Mouse (Mus musculus) MEL (cell line): ENCODE data around the gene Asah2. TPM values are rescaled to one million over a fixed set of nuclear protein-coding genes. Genes with fewer than 3 reads are reported as not detected.
A peak's percentile ranks its signal among the peaks of the same experiment; 100 is the strongest.

Source experiments
- DNase-seq: peaks from one replicate; pipeline ENCODE4 v3.0.0; 2011; ENCODE audit warnings: low read depth, low spot score
- H3K27ac ChIP-seq: 2 replicates; pipeline ENCODE4 v1.5.1; 2012; ENCODE audit warnings: low read depth, mild to moderate bottlenecking, control low read depth, low read length, moderate library complexity; ENCODE audit not compliant: control insufficient read depth
- H3K27me3 ChIP-seq, 2 experiments: fragments of 150-350 bp in 1 of 2; sonication (generic) in 1 of 2; 2 replicates each; pipeline ENCODE4 v1.6.1; 2012; ENCODE audit warnings: low read length in 2 of 2, mild to moderate bottlenecking in 2 of 2, improper control_type of control experiment in 1 of 2, moderate library complexity in 1 of 2; ENCODE audit not compliant: insufficient read depth in 2 of 2, control insufficient read depth in 1 of 2
- H3K36me3 ChIP-seq, 2 experiments: 2 replicates each; pipeline ENCODE4 v1.6.1; 2012 to 2014; ENCODE audit warnings: low read length in 2 of 2, improper control_type of control experiment in 1 of 2, inconsistent platforms in 1 of 2, mild to moderate bottlenecking in 1 of 2; ENCODE audit not compliant: insufficient read depth in 2 of 2, control insufficient read depth in 1 of 2
- H3K4me1 ChIP-seq, 2 experiments: fragments of 150-350 bp in 1 of 2; sonication (generic) in 1 of 2; 2 replicates each; pipeline ENCODE4 v1.6.1; 2012; ENCODE audit warnings: low read length in 2 of 2, improper control_type of control experiment in 1 of 2, mild to moderate bottlenecking in 1 of 2; ENCODE audit not compliant: insufficient read depth in 2 of 2, control insufficient read depth in 1 of 2
- H3K4me3 ChIP-seq, 2 experiments: fragments of 150-350 bp in 1 of 2; sonication (generic) in 1 of 2; 2 replicates each; pipeline ENCODE4 v1.5.1; 2012; ENCODE audit warnings: low read depth in 2 of 2, low read length in 2 of 2, mild to moderate bottlenecking in 2 of 2, moderate library complexity in 2 of 2, control low read depth in 1 of 2, improper control_type of control experiment in 1 of 2; ENCODE audit not compliant: control insufficient read depth in 1 of 2, insufficient read depth in 1 of 2
- H3K79me2 ChIP-seq: 2 replicates; pipeline ENCODE4 v1.6.1; 2012; ENCODE audit warnings: mild to moderate bottlenecking, low read length, moderate library complexity; ENCODE audit not compliant: control insufficient read depth, poor library complexity, insufficient read depth
- H3K9ac ChIP-seq: 2 replicates; pipeline ENCODE4 v1.6.1; 2012; ENCODE audit warnings: low read depth, mild to moderate bottlenecking, control low read depth, low read length, moderate library complexity; ENCODE audit not compliant: control insufficient read depth, poor library complexity, severe bottlenecking
- H3K9me3 ChIP-seq: fragments of 150-350 bp; sonication (generic); replicated peaks from 2 replicates; pipeline ENCODE4 v1.6.1; 2012; ENCODE audit warnings: mild to moderate bottlenecking, low read length, improper control_type of control experiment, moderate library complexity; ENCODE audit not compliant: insufficient read depth
- BHLHE40 ChIP-seq: IDR thresholded peaks from 2 replicates; pipeline ENCODE4 v1.6.1; 2012; ENCODE audit warnings: low read depth, mild to moderate bottlenecking, inconsistent platforms, low read length, improper control_type of control experiment, borderline replicate concordance
- CHD1 ChIP-seq: IDR thresholded peaks from 2 replicates; pipeline ENCODE4 v1.6.1; 2012; ENCODE audit warnings: low read depth, mild to moderate bottlenecking, inconsistent platforms, low read length, improper control_type of control experiment
- CHD2 ChIP-seq: IDR thresholded peaks from 2 replicates; pipeline ENCODE4 v1.6.1; 2011; ENCODE audit warnings: low read length, improper control_type of control experiment
- CTCF ChIP-seq, 3 experiments: IDR thresholded peaks in 2 of 3; conservative IDR thresholded peaks in 1 of 3; 2 replicates each; pipeline ENCODE4 v1.5.1; 2011 to 2012; ENCODE audit warnings: low read length in 3 of 3, low read depth in 2 of 3, mild to moderate bottlenecking in 2 of 3, improper control_type of control experiment in 1 of 3, inconsistent platforms in 1 of 3, mixed read lengths in 1 of 3, moderate library complexity in 1 of 3; ENCODE audit not compliant: control insufficient read depth in 1 of 3, insufficient read depth in 1 of 3, poor library complexity in 1 of 3, severe bottlenecking in 1 of 3
- EP300 ChIP-seq, 2 experiments: IDR thresholded peaks; 2 replicates each; pipeline ENCODE4 v1.6.1; 2011; ENCODE audit warnings: improper control_type of control experiment in 2 of 2, low read length in 2 of 2, low read depth in 1 of 2, mild to moderate bottlenecking in 1 of 2
- GABPA ChIP-seq: IDR thresholded peaks from 2 replicates; pipeline ENCODE4 v1.6.1; 2012; ENCODE audit warnings: low read depth, mild to moderate bottlenecking, inconsistent platforms, low read length, improper control_type of control experiment, moderate library complexity
- HCFC1 ChIP-seq: IDR thresholded peaks from 2 replicates; pipeline ENCODE4 v1.6.1; 2012; ENCODE audit warnings: low read depth, mild to moderate bottlenecking, inconsistent platforms, low read length, improper control_type of control experiment, moderate library complexity
- MAX ChIP-seq: IDR thresholded peaks from 2 replicates; pipeline ENCODE4 v1.6.1; 2011; ENCODE audit warnings: low read length, improper control_type of control experiment
- MXI1 ChIP-seq: IDR thresholded peaks from 2 replicates; pipeline ENCODE4 v1.6.1; 2011; ENCODE audit warnings: mild to moderate bottlenecking, low read depth, low read length, improper control_type of control experiment
- MYC ChIP-seq: IDR thresholded peaks from 2 replicates; pipeline ENCODE4 v1.6.1; 2011; ENCODE audit warnings: low read depth, mild to moderate bottlenecking, low read length, improper control_type of control experiment, moderate library complexity
- NELFE ChIP-seq: IDR thresholded peaks from 2 replicates; pipeline ENCODE4 v1.6.1; 2011; ENCODE audit warnings: low read depth, low read length, improper control_type of control experiment
- NRF1 ChIP-seq: IDR thresholded peaks from 2 replicates; pipeline ENCODE4 v1.6.1; 2014; ENCODE audit warnings: low read depth, mild to moderate bottlenecking, inconsistent platforms, low read length, improper control_type of control experiment, moderate library complexity; ENCODE audit not compliant: poor library complexity, insufficient read depth, severe bottlenecking
- POLR2AphosphoS2 ChIP-seq: IDR thresholded peaks from 2 replicates; pipeline ENCODE4 v1.6.1; 2011; ENCODE audit warnings: low read length, improper control_type of control experiment
- RAD21 ChIP-seq: IDR thresholded peaks from 2 replicates; pipeline ENCODE4 v1.6.1; 2011; ENCODE audit warnings: mild to moderate bottlenecking, low read depth, low read length, improper control_type of control experiment
- RCOR1 ChIP-seq: IDR thresholded peaks from 2 replicates; pipeline ENCODE4 v1.6.1; 2012; ENCODE audit warnings: low read depth, mild to moderate bottlenecking, inconsistent platforms, low read length, improper control_type of control experiment
- SIN3A ChIP-seq: IDR thresholded peaks from 2 replicates; pipeline ENCODE4 v1.6.1; 2012; ENCODE audit warnings: low read length, improper control_type of control experiment, inconsistent platforms
- SMC3 ChIP-seq: IDR thresholded peaks from 2 replicates; pipeline ENCODE4 v1.6.1; 2011; ENCODE audit warnings: low read depth, low read length, improper control_type of control experiment
- TAL1 ChIP-seq: IDR thresholded peaks from 2 replicates; pipeline ENCODE4 v1.6.1; 2012; ENCODE audit warnings: mild to moderate bottlenecking, inconsistent platforms, low read length, moderate library complexity, mixed read lengths
- TBP ChIP-seq: IDR thresholded peaks from 2 replicates; pipeline ENCODE4 v1.8.0; 2011; ENCODE audit warnings: low read depth, low read length, improper control_type of control experiment
- USF2 ChIP-seq, 2 experiments: IDR thresholded peaks; 2 replicates each; pipeline ENCODE4 v1.6.1; 2011 to 2012; ENCODE audit warnings: improper control_type of control experiment in 2 of 2, low read length in 2 of 2, borderline replicate concordance in 1 of 2, inconsistent platforms in 1 of 2, low read depth in 1 of 2, mild to moderate bottlenecking in 1 of 2; ENCODE audit not compliant: insufficient read depth in 1 of 2
- ZC3H11A ChIP-seq: IDR thresholded peaks from 2 replicates; pipeline ENCODE4 v1.6.1; 2012; ENCODE audit warnings: low read depth, mild to moderate bottlenecking, inconsistent platforms, low read length, improper control_type of control experiment
- ZKSCAN1 ChIP-seq: IDR thresholded peaks from 2 replicates; pipeline ENCODE4 v1.6.1; 2012; ENCODE audit warnings: low read depth, mild to moderate bottlenecking, inconsistent platforms, low read length, improper control_type of control experiment, moderate library complexity
- ZNF384 ChIP-seq: IDR thresholded peaks from 2 replicates; pipeline ENCODE4 v1.6.1; 2012; ENCODE audit warnings: low read depth, mild to moderate bottlenecking, inconsistent platforms, low read length, improper control_type of control experiment
- polyA plus RNA-seq, 2 experiments: library from polyadenylated mRNA; stranded (reverse) in 1 of 2; unstranded in 1 of 2; fragments of >175 nt in 1 of 2; fragments of >200 nt in 1 of 2; gene quantifications; 2 replicates each; pipeline versions ENCODE4 v1.2.1 to v1.2.4; 2012; ENCODE audit warnings: low replicate concordance in 2 of 2, low read depth in 1 of 2; ENCODE audit not compliant: insufficient read length in 2 of 2, insufficient read depth in 1 of 2, missing spikeins in 1 of 2
- total RNA-seq: library from RNA; depleted of rRNA; stranded (reverse); fragments of 300-350 nt; gene quantifications from 2 replicates; pipeline ENCODE4 v1.2.3, GENCODE M21; 2012

Asah2 gene
- total and polyA plus RNA-seq, 3 experiments, result 0.58 to 1.3 TPM; not detected in 1

DNA sequence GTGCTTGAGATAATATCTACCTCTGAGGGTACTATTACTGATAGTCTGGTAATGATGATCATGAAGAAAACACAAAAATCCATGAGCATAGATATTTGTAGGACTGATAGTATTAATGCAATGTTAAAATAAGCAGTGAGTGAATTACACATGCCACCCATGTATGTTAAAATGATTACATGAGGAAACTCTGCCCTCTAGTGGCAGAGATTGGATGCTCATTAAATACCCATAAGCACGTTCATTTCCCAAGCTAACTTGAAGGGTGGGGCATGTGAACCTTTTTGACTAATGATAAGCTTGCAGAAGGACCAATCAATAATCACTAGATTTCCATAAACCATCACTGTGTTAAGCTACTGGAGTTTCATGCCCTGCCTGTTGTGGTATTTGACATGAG, 77.6 kb downstream of the Asah2 start:
- Histone ChIP-seq H3K27ac (no peak overlapping the region), H3K9ac (no peak overlapping the region), H3K4me1 (no peaks in the 10 kb centered on the region), H3K27me3 (no peaks in the 10 kb centered on the region), H3K79me2 (no peaks in the 10 kb centered on the region), H3K36me3 (no peaks in the 10 kb centered on the region), H3K4me3 (no peak overlapping the region), H3K9me3 (no peaks in the 10 kb centered on the region)
- TF ChIP-seq TAL1, result no peak
- peak; percentile 11 to 90 (median 80); a peak in 4 of 6 replicates for TF ChIP-seq CTCF (IDR thresholded peaks at IDR 0.05 in 2 of 3, conservative IDR thresholded peaks at IDR 0.05 in 1 of 3; ENCODE audit: control insufficient read depth in 1 of 3, insufficient read depth in 1 of 3, low read depth in 2 of 3, low read length in 3 of 3, poor library complexity in 1 of 3, severe bottlenecking in 1 of 3)
- TF ChIP-seq NELFE, result no peak
- peak; percentile 87 for TF ChIP-seq RAD21
- peak; percentile 82; the same call in 1 of the 2 replicates for TF ChIP-seq MYC
- no peak for TF ChIP-seq GABPA
- peak; percentile 73 for TF ChIP-seq ZC3H11A
- TF ChIP-seq MAX, result 0 out of 2 replicates have a peak, but pooled peaks have one; percentile 38
- TF ChIP-seq NRF1, result no peak
- no peak for TF ChIP-seq SIN3A
- TF ChIP-seq SMC3, result peak; percentile 87
- peak; percentile 81 for DNase-seq

DNA sequence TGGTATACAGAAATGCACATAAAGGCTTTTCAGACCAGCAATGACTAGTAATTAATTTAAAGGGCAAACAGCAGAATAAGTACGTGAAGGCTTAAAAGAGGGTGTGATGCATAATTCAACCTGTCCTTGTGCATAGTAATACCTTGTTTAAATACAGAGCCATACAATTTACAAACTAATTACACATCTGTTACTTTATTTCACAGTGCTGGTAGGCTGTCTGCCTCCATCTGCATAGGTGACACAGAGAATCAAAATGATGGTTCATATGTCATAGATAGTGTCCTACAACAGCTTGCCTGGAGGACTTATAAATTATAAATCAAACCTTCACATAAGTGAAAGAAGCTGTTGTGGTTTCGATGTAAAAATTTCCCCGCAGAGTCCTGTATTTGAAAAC, 82.6 kb downstream of the Asah2 start:
- no peak for TF ChIP-seq TBP
- no peak for TF ChIP-seq ZNF384
- TF ChIP-seq USF2 (IDR thresholded peaks at IDR 0.05; ENCODE audit: borderline replicate concordance in 1 of 2, insufficient read depth in 1 of 2, low read depth in 1 of 2, low read length in 2 of 2), result no peak
- TF ChIP-seq MXI1, result no peak
- TF ChIP-seq POLR2AphosphoS2, result no peak
- no peak for TF ChIP-seq SMC3
- Histone ChIP-seq H3K9me3 (no peaks in the 10 kb centered on the region), H3K4me1 (no peaks in the 10 kb centered on the region), H3K9ac (no peak overlapping the region), H3K79me2 (no peaks in the 10 kb centered on the region), H3K27ac (no peak overlapping the region), H3K27me3 (no peaks in the 10 kb centered on the region), H3K36me3 (no peaks in the 10 kb centered on the region), H3K4me3 (no peak overlapping the region)
- no peak for DNase-seq

DNA sequence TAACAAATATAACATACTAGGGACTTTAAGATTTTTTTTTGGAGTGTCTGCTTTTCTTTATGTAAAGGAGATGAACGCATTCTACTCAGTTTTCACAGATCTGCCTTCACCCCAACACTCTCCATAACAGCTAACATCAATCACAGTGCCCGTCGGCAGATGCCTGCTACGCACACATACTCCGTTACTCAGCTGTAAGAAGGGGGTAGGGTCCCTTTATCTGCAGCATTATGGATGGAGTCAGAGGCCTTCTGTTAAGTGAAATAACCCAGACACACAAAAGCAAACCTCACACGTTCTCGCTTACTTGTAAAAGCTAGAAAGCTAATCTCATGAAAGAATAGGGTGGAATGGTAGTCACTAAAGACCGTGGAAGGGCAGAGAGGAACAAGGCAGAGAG, 88.3 kb downstream of the Asah2 start:
- no peaks in the 10 kb centered on the region for H3K27me3 ChIP-seq
- no peaks in the 10 kb centered on the region for H3K79me2 ChIP-seq
- DNase-seq, result no peak
- H3K4me1 ChIP-seq, result no peaks in the 10 kb centered on the region
- no peaks in the 10 kb centered on the region for H3K36me3 ChIP-seq
- no peak for TF ChIP-seq BHLHE40
- TF ChIP-seq EP300 (IDR thresholded peaks at IDR 0.05; ENCODE audit: low read depth in 1 of 2, low read length in 2 of 2), result no peak
- TF ChIP-seq RCOR1, result no peak
- TF ChIP-seq HCFC1, result no peak
- TF ChIP-seq ZKSCAN1, result no peak
- no peak for TF ChIP-seq POLR2AphosphoS2
- no peak for TF ChIP-seq CHD2
- no peak for TF ChIP-seq GABPA
- TF ChIP-seq ZNF384, result no peak
- no peak for TF ChIP-seq CHD1
- H3K9ac ChIP-seq, result no peak overlapping the region
- no peak overlapping the region for H3K27ac ChIP-seq
- H3K9me3 ChIP-seq, result no peaks in the 10 kb centered on the region
- H3K4me3 ChIP-seq, result no peak overlapping the region
